Mouse (Mus musculus) embryonic facial prominence, embryonic 15.5 days (tissue): ENCODE results near the gene Ccdc63. TPM values are rescaled to one million over a fixed set of nuclear protein-coding genes. Genes with fewer than 3 reads are reported as not detected.

Source experiments
- ATAC-seq: fragments of 200-750 bp; cut with Nextera tagmentation; 2 replicates; pipeline ENCODE4 v1.8.0; 2017; ENCODE audit warnings: low read depth, moderate TSS enrichment; ENCODE audit not compliant: insufficient number of reproducible peaks, low FRiP score, low TSS enrichment
- H3K27ac ChIP-seq: fragments of 300-500 bp; sonication (generic); replicated peaks from 2 replicates; pipeline ENCODE4 v1.5.1; 2015; ENCODE audit warnings: mild to moderate bottlenecking, inconsistent platforms
- H3K27me3 ChIP-seq: fragments of 300-500 bp; sonication (generic); 2 replicates; pipeline ENCODE4 v1.6.1; 2015; ENCODE audit warnings: inconsistent platforms
- H3K36me3 ChIP-seq: fragments of 300-500 bp; sonication (generic); 2 replicates; pipeline ENCODE4 v1.6.1; 2015; ENCODE audit warnings: mild to moderate bottlenecking, inconsistent platforms
- H3K4me1 ChIP-seq: fragments of 300-500 bp; sonication (generic); 2 replicates; pipeline ENCODE4 v1.6.1; 2015; ENCODE audit warnings: inconsistent platforms
- H3K4me2 ChIP-seq: fragments of 300-500 bp; sonication (generic); replicated peaks from 2 replicates; pipeline ENCODE4 v1.6.1; 2015; ENCODE audit warnings: mild to moderate bottlenecking, inconsistent platforms
- H3K4me3 ChIP-seq: fragments of 300-500 bp; sonication (generic); replicated peaks from 2 replicates; pipeline ENCODE4 v1.5.1; 2015; ENCODE audit warnings: mild to moderate bottlenecking, inconsistent platforms
- H3K9ac ChIP-seq: fragments of 300-500 bp; sonication (generic); 2 replicates; pipeline ENCODE4 v1.6.1; 2015; ENCODE audit warnings: inconsistent platforms
- H3K9me3 ChIP-seq: fragments of 300-500 bp; sonication (generic); replicated peaks from 2 replicates; pipeline ENCODE4 v1.6.1; 2016; ENCODE audit warnings: inconsistent platforms
- WGBS: fragments of 180-500 bp; shearing (Covaris S2); methylation state at CpG from one replicate; pipeline ENCODE4 v1.1.7; 2015; 5-methylcytosine and 5-hydroxymethylcytosine counted together
- polyA plus RNA-seq: library from polyadenylated mRNA; unstranded; fragments of >200 nt; fragmentation: Nextera tagmentation; extraction: Ambion mirVana; gene quantifications from 2 replicates; pipeline ENCODE4 v1.2.1, GENCODE M21; 2015

Gene Ccdc63
- polyA plus RNA-seq, 1 experiment from 2014 or later, result 0.24 TPM

DNA sequence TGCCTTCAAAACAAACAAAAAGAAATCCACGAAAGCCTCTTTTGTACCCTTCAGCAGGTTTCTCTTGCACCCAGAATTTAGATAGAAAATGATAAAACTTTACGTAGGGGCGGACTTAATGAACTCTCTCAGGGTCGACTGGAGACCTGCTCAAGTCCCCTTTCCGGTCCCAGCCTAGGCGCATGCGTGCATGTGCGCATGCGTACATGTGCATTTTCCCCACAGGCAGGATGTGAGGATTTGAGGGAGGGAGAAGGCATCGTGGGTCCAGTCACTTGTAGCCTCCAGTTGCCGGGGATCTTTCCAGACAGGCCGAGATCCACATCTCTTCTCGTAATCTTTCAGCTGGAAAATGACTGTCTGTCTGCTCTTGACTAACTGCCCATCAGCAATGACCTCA is 59.2 kb downstream of the Ccdc63 start:
- Histone ChIP-seq H3K9ac (no peak overlapping the region), H3K27me3 (no peaks in the 10 kb centered on the region), H3K36me3 (no peaks in the 10 kb centered on the region), H3K4me3 (no peak overlapping the region), H3K9me3 (no peaks in the 10 kb centered on the region), H3K4me2 (no peak overlapping the region), H3K4me1 (peaks cover 24% of the 10 kb centered on the region), H3K27ac (no peak overlapping the region)
- WGBS, result 92% methylated on average over 13 of the region's 13 CpGs
- ATAC-seq, result no peak

GRCm38 (mm10) chr5:122080930-122081329 is 59.7 kb downstream of the Ccdc63 start:
- H3K27ac ChIP-seq, result 0 out of 2 replicates have a peak overlapping the region, but pooled peaks have one; percentile 13
- no peaks in the 10 kb centered on the region for H3K36me3 ChIP-seq
- ATAC-seq, result peak; percentile 72; the same call in 1 of the 2 replicates
- no peak overlapping the region for H3K9ac ChIP-seq
- no peak overlapping the region for H3K4me3 ChIP-seq
- H3K27me3 ChIP-seq, result no peaks in the 10 kb centered on the region
- 21% methylated on average over 11 of the region's 11 CpGs for WGBS
- H3K4me2 ChIP-seq, result no peak overlapping the region
- H3K4me1 ChIP-seq, result peaks cover 21% of the 10 kb centered on the region
- H3K9me3 ChIP-seq, result no peaks in the 10 kb centered on the region

- Histone ChIP-seq H3K36me3 (no peaks in the 10 kb centered on the region), H3K4me2 (no peak overlapping the region), H3K4me1 (peaks cover 17% of the 10 kb centered on the region), H3K9me3 (no peaks in the 10 kb centered on the region), H3K9ac (no peak overlapping the region), H3K4me3 (no peak overlapping the region), H3K27me3 (no peaks in the 10 kb centered on the region), H3K27ac (no peak overlapping the region)
- 82% methylated on average over 7 of the region's 7 CpGs for WGBS
- no peak for ATAC-seq
Measured at GRCm38 (mm10) chr5:122079796-122080195, 60.8 kb downstream of the Ccdc63 start.

GRCm38 (mm10) chr5:122077244-122077643 is 63.4 kb downstream of the Ccdc63 start:
- 76% methylated on average over 4 of the region's 4 CpGs for WGBS
- no peaks in the 10 kb centered on the region for H3K9me3 ChIP-seq
- H3K27me3 ChIP-seq, result no peaks in the 10 kb centered on the region
- H3K36me3 ChIP-seq, result no peaks in the 10 kb centered on the region
- H3K4me1 ChIP-seq, result peaks cover 17% of the 10 kb centered on the region
- H3K27ac ChIP-seq, result no peak overlapping the region
- no peak for ATAC-seq
- no peak overlapping the region for H3K4me3 ChIP-seq
- no peak overlapping the region for H3K4me2 ChIP-seq
- H3K9ac ChIP-seq, result no peak overlapping the region

GRCm38 (mm10) chr5:122075736-122076135 is 64.9 kb downstream of the Ccdc63 start:
- no peaks in the 10 kb centered on the region for H3K27me3 ChIP-seq
- no peak overlapping the region for H3K4me2 ChIP-seq
- H3K36me3 ChIP-seq, result no peaks in the 10 kb centered on the region
- no peak overlapping the region for H3K9ac ChIP-seq
- no peaks in the 10 kb centered on the region for H3K9me3 ChIP-seq
- peaks cover 12% of the 10 kb centered on the region for H3K4me1 ChIP-seq
- H3K4me3 ChIP-seq, result no peak overlapping the region
- WGBS, result 53% methylated on average over 3 of the region's 3 CpGs
- ATAC-seq, result no peak
- no peak overlapping the region for H3K27ac ChIP-seq

DNA sequence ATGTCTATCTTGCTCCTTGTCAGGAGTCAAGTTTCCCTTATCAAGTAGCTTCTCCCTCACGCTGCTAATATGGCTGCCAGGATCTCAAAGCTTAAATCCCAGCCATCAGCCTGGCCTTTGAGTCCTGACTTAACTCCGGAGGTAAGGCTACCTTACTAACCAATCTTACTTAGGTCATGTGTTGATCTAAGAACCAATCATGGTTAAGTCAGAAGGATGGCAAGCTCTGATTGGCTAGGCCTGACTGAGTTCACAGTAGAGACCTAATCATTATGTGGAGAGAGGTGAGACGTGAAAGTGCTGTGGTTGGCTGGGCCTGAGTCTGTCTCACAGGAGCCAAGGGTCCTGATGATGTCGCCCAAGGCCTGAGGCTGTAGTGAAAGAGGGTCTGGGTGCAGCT is 68.6 kb downstream of the Ccdc63 start:
- no peak for ATAC-seq
- Histone ChIP-seq H3K9ac (no peak overlapping the region), H3K27me3 (no peaks in the 10 kb centered on the region), H3K4me3 (no peak overlapping the region), H3K36me3 (no peaks in the 10 kb centered on the region), H3K9me3 (no peaks in the 10 kb centered on the region), H3K27ac (no peak overlapping the region), H3K4me2 (no peak overlapping the region), H3K4me1 (no peaks in the 10 kb centered on the region)
- WGBS, result 74% methylated on average over 4 of the region's 4 CpGs

GRCm38 (mm10) chr5:122070963-122071800 is 69.4 kb downstream of the Ccdc63 start:
- H3K27ac ChIP-seq, result no peak overlapping the region; the same call in 1 of the 2 replicates
- H3K4me2 ChIP-seq, result no peak overlapping the region
- H3K4me1 ChIP-seq, result no peaks in the 10 kb centered on the region
- H3K9ac ChIP-seq, result no peak overlapping the region
- WGBS, result 66% methylated on average over 16 of the region's 16 CpGs
- no peak for ATAC-seq
- no peaks in the 10 kb centered on the region for H3K27me3 ChIP-seq
- H3K9me3 ChIP-seq, result no peaks in the 10 kb centered on the region
- no peak overlapping the region for H3K4me3 ChIP-seq
- H3K36me3 ChIP-seq, result no peaks in the 10 kb centered on the region

DNA sequence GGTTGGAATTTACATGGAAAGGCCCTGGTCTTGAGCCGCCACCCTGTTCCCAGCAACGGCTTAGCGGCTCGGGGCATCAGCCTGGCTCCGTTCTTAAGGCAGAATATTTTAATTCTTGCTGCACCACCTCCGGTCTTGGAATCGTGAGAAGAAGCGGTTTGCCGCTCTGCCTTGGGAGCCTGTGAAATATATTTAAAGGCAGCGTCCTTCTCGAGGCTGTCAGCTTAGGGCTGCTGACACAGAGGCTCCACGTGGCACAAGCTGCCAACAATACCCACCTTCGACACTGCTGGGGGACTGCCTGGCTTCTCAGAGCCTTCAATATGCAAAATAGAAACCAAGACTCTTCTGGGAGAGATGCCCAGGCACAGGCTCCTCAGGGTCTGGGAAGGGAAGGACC is 72.1 kb downstream of the Ccdc63 start:
- H3K27me3 ChIP-seq, result no peaks in the 10 kb centered on the region
- H3K27ac ChIP-seq, result no peak overlapping the region
- ATAC-seq, result no peak
- H3K4me1 ChIP-seq, result no peaks in the 10 kb centered on the region
- no peaks in the 10 kb centered on the region for H3K9me3 ChIP-seq
- H3K9ac ChIP-seq, result no peak overlapping the region
- 74% methylated on average over 13 of the region's 13 CpGs for WGBS
- H3K36me3 ChIP-seq, result no peaks in the 10 kb centered on the region
- no peak overlapping the region for H3K4me2 ChIP-seq
- H3K4me3 ChIP-seq, result no peak overlapping the region

GRCm38 (mm10) chr5:122063204-122063933 is 77.3 kb downstream of the Ccdc63 start:
- WGBS, result 67% methylated on average over 25 of the region's 25 CpGs
- no peak overlapping the region for H3K4me3 ChIP-seq
- H3K9ac ChIP-seq, result no peak overlapping the region
- H3K4me2 ChIP-seq, result no peak overlapping the region
- H3K27me3 ChIP-seq, result 0 out of 2 replicates have a peak, but pooled peaks cover 3% of the 10 kb centered on the region
- H3K4me1 ChIP-seq, result peaks cover 7% of the 10 kb centered on the region; the same call in 1 of the 2 replicates
- no peaks in the 10 kb centered on the region for H3K36me3 ChIP-seq
- H3K9me3 ChIP-seq, result no peaks in the 10 kb centered on the region
- no peak overlapping the region for H3K27ac ChIP-seq
- ATAC-seq, result no peak

DNA sequence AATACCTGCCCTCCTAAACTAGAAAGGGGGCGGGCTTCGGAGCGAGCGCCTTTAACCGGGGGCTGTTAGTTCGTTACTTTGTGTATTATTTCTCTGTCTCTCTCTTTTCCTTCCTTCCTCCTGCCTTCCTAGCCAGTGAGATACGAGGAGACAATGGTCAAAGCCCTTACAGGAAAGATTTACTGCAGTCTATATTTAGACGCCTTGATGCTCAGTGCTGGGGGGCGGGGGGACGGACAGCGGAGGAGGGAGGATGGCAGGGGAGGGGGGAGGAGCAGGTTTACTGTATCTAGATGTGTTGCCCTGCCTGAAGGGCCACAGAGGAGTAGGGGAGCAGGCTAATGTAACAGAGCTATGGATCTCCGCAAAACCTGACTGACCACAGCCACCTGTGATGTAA is 78.1 kb downstream of the Ccdc63 start:
- Histone ChIP-seq H3K4me2 (peak overlapping the region; percentile 23; the same call in 1 of the 2 replicates), H3K4me3 (no peak overlapping the region), H3K9me3 (no peaks in the 10 kb centered on the region), H3K36me3 (no peaks in the 10 kb centered on the region), H3K9ac (no peak overlapping the region), H3K4me1 (peaks cover 7% of the 10 kb centered on the region; the same call in 1 of the 2 replicates), H3K27ac (no peak overlapping the region), H3K27me3 (0 out of 2 replicates have a peak, but pooled peaks cover 3% of the 10 kb centered on the region)
- 22% methylated on average over 12 of the region's 12 CpGs for WGBS
- ATAC-seq, result no peak

DNA sequence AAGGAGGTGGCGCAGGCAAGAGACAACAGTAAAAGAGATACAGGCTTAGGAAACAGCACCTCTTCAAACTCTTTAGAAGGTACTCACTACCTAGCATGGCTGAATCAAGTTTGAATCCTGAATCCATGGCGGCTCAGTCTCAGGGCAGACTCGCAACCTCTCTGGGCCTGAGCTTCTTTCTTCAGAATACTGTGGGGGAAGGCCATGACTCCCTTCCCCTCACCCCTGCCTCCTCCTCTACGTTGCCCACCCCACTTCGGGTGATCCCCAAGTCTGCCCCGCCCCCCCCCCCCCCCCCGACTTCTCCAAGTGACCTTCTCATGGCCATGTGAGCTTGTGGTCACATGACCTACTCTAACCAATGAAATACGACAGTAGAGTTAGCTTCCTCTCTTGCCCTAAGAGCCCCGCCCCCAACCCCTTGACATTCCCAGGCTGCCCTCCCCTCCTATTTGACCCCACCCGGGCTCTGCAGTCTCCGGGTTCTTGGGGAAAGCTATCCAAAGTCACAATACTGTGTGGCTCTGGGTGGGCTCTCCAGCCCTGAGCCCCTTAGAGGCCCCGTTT is 79.8 kb downstream of the Ccdc63 start:
- Histone ChIP-seq H3K27ac (no peak overlapping the region), H3K4me2 (no peak overlapping the region), H3K36me3 (no peaks in the 10 kb centered on the region), H3K9me3 (no peaks in the 10 kb centered on the region), H3K4me1 (peaks cover 7% of the 10 kb centered on the region; the same call in 1 of the 2 replicates), H3K9ac (no peak overlapping the region), H3K4me3 (no peak overlapping the region), H3K27me3 (0 out of 2 replicates have a peak, but pooled peaks cover 3% of the 10 kb centered on the region)
- 29% methylated on average over 8 of the region's 12 CpGs for WGBS
- ATAC-seq, result no peak
